Mouse (Mus musculus) stomach, embryonic 16.5 days (tissue): Measurements from ENCODE around the gene Nelfcd. TPM values are rescaled to one million over a fixed set of nuclear protein-coding genes. Genes with fewer than 3 reads are reported as not detected.

Source experiments
- ATAC-seq: fragments of 200-750 bp; cut with Nextera tagmentation; 2 replicates; pipeline ENCODE4 v1.8.0; 2017; ENCODE audit warnings: moderate number of reproducible peaks, moderate TSS enrichment; ENCODE audit not compliant: insufficient read depth, low FRiP score
- H3K27ac ChIP-seq: fragments of 300-500 bp; sonication (generic); 2 replicates; pipeline ENCODE4 v1.5.1; 2014; ENCODE audit warnings: low read length
- H3K27me3 ChIP-seq: fragments of 300-500 bp; sonication (generic); 2 replicates; pipeline ENCODE4 v1.6.1; 2014; ENCODE audit warnings: low read length, control low read depth, mixed read lengths; ENCODE audit not compliant: control insufficient read depth, insufficient read depth
- H3K36me3 ChIP-seq: fragments of 300-500 bp; sonication (generic); 2 replicates; pipeline ENCODE4 v1.6.1; 2014; ENCODE audit warnings: low read length; ENCODE audit not compliant: control insufficient read depth, insufficient read depth
- H3K4me1 ChIP-seq: fragments of 300-500 bp; sonication (generic); 2 replicates; pipeline ENCODE4 v1.6.1; 2014; ENCODE audit warnings: low read length, control low read depth, mixed read lengths; ENCODE audit not compliant: control insufficient read depth, insufficient read depth
- H3K4me2 ChIP-seq: fragments of 300-500 bp; sonication (generic); 2 replicates; pipeline ENCODE4 v1.6.1; 2014; ENCODE audit warnings: low read depth, low read length, mixed read lengths
- H3K4me3 ChIP-seq: fragments of 300-500 bp; sonication (generic); replicated peaks from 2 replicates; pipeline ENCODE4 v1.5.1; 2014; ENCODE audit warnings: mild to moderate bottlenecking, low read length
- H3K9ac ChIP-seq: fragments of 300-500 bp; sonication (generic); 2 replicates; pipeline ENCODE4 v1.6.1; 2014; ENCODE audit warnings: low read length
- H3K9me3 ChIP-seq: fragments of 300-500 bp; sonication (generic); replicated peaks from 2 replicates; pipeline ENCODE4 v1.6.1; 2016; ENCODE audit warnings: low read length, control low read depth; ENCODE audit not compliant: control insufficient read depth
- WGBS: fragments of 180-500 bp; shearing (Covaris S2); extraction: QIAGEN DNeasy Blood & Tissue Kit; methylation state at CpG from one replicate; pipeline ENCODE4 v1.1.7; 2014; 5-methylcytosine and 5-hydroxymethylcytosine counted together
- polyA plus RNA-seq: library from polyadenylated mRNA; unstranded; fragments of >200 nt; fragmentation: Nextera tagmentation; extraction: Ambion mirVana; gene quantifications from 2 replicates; pipeline ENCODE4 v1.2.1, GENCODE M21; 2015

Nelfcd gene
- polyA plus RNA-seq, 1 experiment from 2014 or later = 89.0 TPM

GRCm38 (mm10) chr2:174450353-174450752 is 34.7 kb downstream of the Nelfcd start, which contains the start of gene Tubb1:
Gene Tubb1, plus strand, starts transcription at chr2:174450695.
- H3K9me3 ChIP-seq = no peaks in the 10 kb centered on the region
- H3K4me1 ChIP-seq = no peaks in the 10 kb centered on the region
- no peak within 1 kb of the TSS for H3K27ac ChIP-seq
- no peaks in the 10 kb centered on the region for H3K27me3 ChIP-seq
- no peak within 1 kb of the TSS for H3K4me3 ChIP-seq
- H3K4me2 ChIP-seq = no peak within 1 kb of the TSS
- no peaks in the 10 kb centered on the region for H3K36me3 ChIP-seq
- no peak within 1 kb of the TSS for H3K9ac ChIP-seq
- WGBS = 68% methylated on average over 4 of the region's 4 CpGs
- 0 out of 2 replicates have a peak, but pooled peaks have one; percentile 33 for ATAC-seq

DNA sequence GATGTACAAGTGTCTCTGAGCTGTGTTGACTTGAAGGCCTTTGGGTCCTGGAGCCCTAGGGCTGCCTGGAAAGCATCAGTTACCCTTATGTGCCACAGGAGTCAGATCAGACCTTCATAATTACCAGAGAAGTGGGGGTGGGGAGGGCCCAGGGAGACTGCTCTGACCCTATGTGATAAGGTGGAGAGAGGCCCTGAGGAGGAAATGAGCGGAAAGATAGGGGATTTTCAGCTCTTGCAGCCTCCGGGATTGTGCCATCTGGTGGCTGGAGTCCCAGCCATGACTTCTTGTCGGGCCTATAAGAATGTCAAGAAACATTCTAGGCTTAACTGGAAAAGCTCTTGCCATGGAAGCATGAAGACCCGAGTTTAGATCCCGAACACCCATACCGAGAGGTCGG is 38.1 kb downstream of the Nelfcd start:
- ATAC-seq = no peak
- 65% methylated on average over 7 of the region's 7 CpGs for WGBS
- no peak overlapping the region for H3K4me2 ChIP-seq
- no peak overlapping the region for H3K4me3 ChIP-seq
- no peaks in the 10 kb centered on the region for H3K36me3 ChIP-seq
- H3K27me3 ChIP-seq = no peaks in the 10 kb centered on the region
- H3K4me1 ChIP-seq = no peaks in the 10 kb centered on the region
- no peak overlapping the region for H3K9ac ChIP-seq
- no peaks in the 10 kb centered on the region for H3K9me3 ChIP-seq
- H3K27ac ChIP-seq = no peak overlapping the region

DNA sequence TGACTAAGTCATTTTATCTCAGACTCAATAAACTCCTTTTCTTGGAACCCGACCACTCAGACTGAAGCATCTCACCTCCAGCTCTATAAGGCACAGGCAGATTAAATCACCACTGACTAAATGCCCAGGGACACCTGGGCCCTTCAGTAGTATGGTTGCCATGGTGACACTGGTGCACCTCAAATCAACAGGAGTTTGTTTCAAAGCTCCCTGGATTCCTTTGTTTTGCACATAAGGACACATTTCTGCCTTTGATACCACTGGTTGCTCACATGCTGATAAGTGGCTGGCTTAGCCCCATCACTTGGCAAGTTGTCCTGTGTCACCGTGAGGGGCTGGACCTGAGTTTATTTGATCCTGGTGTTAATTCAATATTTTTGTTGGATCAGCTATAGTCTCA is 43.8 kb downstream of the Nelfcd start:
- no peak overlapping the region for H3K27ac ChIP-seq
- 55% methylated on average over 2 of the region's 2 CpGs for WGBS

DNA sequence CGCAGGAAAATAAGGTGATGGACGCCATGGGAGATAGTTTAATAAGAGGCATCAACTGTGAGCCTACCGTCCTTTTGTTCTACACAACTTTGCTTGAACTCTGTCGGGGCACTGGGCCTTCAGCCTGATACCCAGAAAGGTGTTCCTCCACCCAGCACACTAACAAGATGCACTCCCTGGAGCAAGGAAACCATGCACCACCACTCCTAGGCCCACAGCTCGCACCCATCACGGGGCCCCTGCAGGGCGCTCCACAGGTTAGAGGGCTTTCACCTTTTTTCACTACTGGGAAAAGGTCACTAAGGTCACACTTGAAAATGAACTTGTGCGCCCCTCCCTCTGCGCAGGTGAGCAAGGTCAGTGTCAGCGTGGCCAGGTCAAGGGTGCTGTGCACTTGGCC is 47.8 kb downstream of the Nelfcd start:
- peak; percentile 31; the same call in 1 of the 2 replicates for ATAC-seq
- Histone ChIP-seq H3K27me3 (no peaks in the 10 kb centered on the region), H3K4me3 (peak overlapping the region; percentile 79), H3K36me3 (peaks cover 11% of the 10 kb centered on the region; the same call in 1 of the 2 replicates), H3K4me1 (peaks cover 9% of the 10 kb centered on the region), H3K27ac (peak overlapping the region; percentile 82), H3K9ac (peak overlapping the region; percentile 86), H3K4me2 (peak overlapping the region; percentile 100), H3K9me3 (no peaks in the 10 kb centered on the region)
- 29% methylated on average over 10 of the region's 10 CpGs for WGBS

More for the DNA sequence above, 43.8 kb downstream of the Nelfcd start:
- no peaks in the 10 kb centered on the region for H3K27me3 ChIP-seq
- H3K9me3 ChIP-seq = no peaks in the 10 kb centered on the region
- no peak for ATAC-seq
- no peak overlapping the region for H3K9ac ChIP-seq
- H3K36me3 ChIP-seq = peaks cover 11% of the 10 kb centered on the region; the same call in 1 of the 2 replicates
- H3K4me1 ChIP-seq = peaks cover 9% of the 10 kb centered on the region
- no peak overlapping the region for H3K4me2 ChIP-seq
- H3K4me3 ChIP-seq = no peak overlapping the region

- peaks cover 11% of the 10 kb centered on the region; the same call in 1 of the 2 replicates for H3K36me3 ChIP-seq
- H3K27ac ChIP-seq = peak within 1 kb of the TSS; percentile 82
- H3K27me3 ChIP-seq = no peaks in the 10 kb centered on the region
- 2% methylated on average over 48 of the region's 48 CpGs for WGBS
- H3K4me3 ChIP-seq = peak within 1 kb of the TSS; percentile 79
- peaks cover 9% of the 10 kb centered on the region for H3K4me1 ChIP-seq
- H3K4me2 ChIP-seq = peak within 1 kb of the TSS; percentile 100
- H3K9ac ChIP-seq = peak within 1 kb of the TSS; percentile 86
- peak; percentile 99 for ATAC-seq
- no peaks in the 10 kb centered on the region for H3K9me3 ChIP-seq
Observed at GRCm38 (mm10) chr2:174463789-174464523, 48.4 kb downstream of the Nelfcd start, which contains the start of gene Atp5e. Gene Atp5e, minus strand, starts transcription at chr2:174464105.

GRCm38 (mm10) chr2:174470333-174470732 is 54.7 kb downstream of the Nelfcd start:
- WGBS = 58% methylated on average over 4 of the region's 4 CpGs
- no peak overlapping the region for H3K4me2 ChIP-seq
- H3K9ac ChIP-seq = no peak overlapping the region
- no peaks in the 10 kb centered on the region; the same call in 1 of the 2 replicates for H3K36me3 ChIP-seq
- no peak for ATAC-seq
- no peaks in the 10 kb centered on the region for H3K27me3 ChIP-seq
- peaks cover 9% of the 10 kb centered on the region; the same call in 1 of the 2 replicates for H3K4me1 ChIP-seq
- H3K9me3 ChIP-seq = no peaks in the 10 kb centered on the region
- H3K27ac ChIP-seq = no peak overlapping the region
- H3K4me3 ChIP-seq = no peak overlapping the region

DNA sequence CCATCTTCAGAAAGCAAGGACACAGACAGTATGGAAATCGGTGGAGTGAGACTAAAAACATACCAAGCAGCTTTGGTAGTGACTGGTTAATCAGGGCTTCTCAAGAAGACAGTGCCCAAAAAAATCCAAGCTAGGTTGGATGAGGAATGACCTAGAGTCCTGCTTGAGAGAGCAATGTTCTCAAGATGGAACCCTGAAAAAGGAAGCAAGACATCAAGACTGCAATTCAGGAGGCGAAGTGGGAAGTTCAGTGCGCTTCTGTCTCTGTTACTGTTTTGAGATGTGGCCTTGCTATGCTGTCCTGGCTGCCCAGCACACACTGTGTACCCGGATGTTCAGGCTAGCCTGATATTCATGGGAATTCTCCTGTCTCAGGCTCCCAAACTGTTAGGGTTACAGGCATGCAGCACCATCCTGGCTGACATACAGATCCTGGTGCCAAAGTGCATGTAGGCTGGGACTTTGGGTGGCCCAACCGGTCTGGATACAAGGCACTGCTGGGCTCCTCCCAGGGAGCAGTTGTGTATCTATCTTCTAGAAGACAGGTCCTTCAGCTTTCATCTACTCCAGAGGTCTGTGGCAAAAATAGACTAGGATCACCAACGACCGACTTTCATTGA is 55.3 kb downstream of the Nelfcd start:
- H3K4me2 ChIP-seq = peak overlapping the region; percentile 11
- H3K9ac ChIP-seq = no peak overlapping the region
- ATAC-seq = no peak
- 84% methylated on average over 7 of the region's 7 CpGs for WGBS
- no peak overlapping the region for H3K4me3 ChIP-seq
- peak overlapping the region; percentile 4; the same call in 1 of the 2 replicates for H3K27ac ChIP-seq
- H3K9me3 ChIP-seq = no peaks in the 10 kb centered on the region
- no peaks in the 10 kb centered on the region; the same call in 1 of the 2 replicates for H3K36me3 ChIP-seq
- peaks cover 9% of the 10 kb centered on the region; the same call in 1 of the 2 replicates for H3K4me1 ChIP-seq
- no peaks in the 10 kb centered on the region for H3K27me3 ChIP-seq

GRCm38 (mm10) chr2:174472407-174472806 is 56.8 kb downstream of the Nelfcd start:
- no peaks in the 10 kb centered on the region for H3K27me3 ChIP-seq
- H3K27ac ChIP-seq = peak overlapping the region; percentile 87
- WGBS = 7% methylated on average over 30 of the region's 30 CpGs
- H3K36me3 ChIP-seq = no peaks in the 10 kb centered on the region
- peak overlapping the region; percentile 86 for H3K4me2 ChIP-seq
- ATAC-seq = peak; percentile 9; the same call in 1 of the 2 replicates
- peak overlapping the region; percentile 85 for H3K4me3 ChIP-seq
- H3K4me1 ChIP-seq = peaks cover 9% of the 10 kb centered on the region; the same call in 1 of the 2 replicates
- H3K9me3 ChIP-seq = no peaks in the 10 kb centered on the region
- peak overlapping the region; percentile 90 for H3K9ac ChIP-seq
